Mouse (Mus musculus): ENCODE measurements around the gene Fkbp4. TPM values are rescaled to one million over a fixed set of nuclear protein-coding genes. Genes with fewer than 3 reads are reported as not detected.

The Fkbp4 gene
- polyA plus RNA-seq, 1 experiment from 2014 or later = 156 TPM

DNA sequence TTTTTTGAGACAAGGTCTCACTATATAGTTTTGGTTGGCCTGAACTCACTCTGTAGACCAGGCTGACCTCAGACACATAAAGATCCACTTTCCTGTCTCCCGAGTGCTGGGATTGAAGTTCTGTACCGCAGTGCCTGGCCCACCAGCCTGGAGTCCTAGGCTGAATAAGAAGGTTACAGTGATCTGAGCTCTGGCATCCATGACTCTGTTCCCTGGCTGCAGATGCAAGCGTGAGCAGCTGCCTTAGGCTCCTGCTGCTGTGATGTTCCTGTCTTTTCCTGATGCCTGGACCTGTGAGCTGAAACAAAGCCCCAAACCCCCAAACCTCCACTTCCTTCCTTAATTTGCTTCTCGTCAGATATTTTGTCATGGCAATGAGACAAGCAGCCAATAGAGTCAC is 26.5 kb upstream of the Fkbp4 start:
- Histone ChIP-seq H3K27ac (ENCODE audit: low read length) (no peak overlapping the region), H3K36me3 (ENCODE audit: control insufficient read depth, insufficient read depth) (no peaks in the 10 kb centered on the region), H3K9me3 (replicated peaks; ENCODE audit: control insufficient read depth, low read length) (no peaks in the 10 kb centered on the region), H3K4me1 (ENCODE audit: control insufficient read depth, low read depth, low read length) (peaks cover 16% of the 10 kb centered on the region), H3K9ac (ENCODE audit: low read depth, low read length) (no peak overlapping the region), H3K4me2 (ENCODE audit: low read depth, low read length) (no peak overlapping the region), H3K4me3 (ENCODE audit: low read depth, low read length) (no peak overlapping the region), H3K27me3 (ENCODE audit: control insufficient read depth, insufficient read depth, low read depth, low read length) (no peaks in the 10 kb centered on the region)
- 55% methylated on average over 4 of the region's 4 CpGs for WGBS (ENCODE audit: insufficient replicate concordance)
- ATAC-seq (ENCODE audit: low read depth) = no peak

DNA sequence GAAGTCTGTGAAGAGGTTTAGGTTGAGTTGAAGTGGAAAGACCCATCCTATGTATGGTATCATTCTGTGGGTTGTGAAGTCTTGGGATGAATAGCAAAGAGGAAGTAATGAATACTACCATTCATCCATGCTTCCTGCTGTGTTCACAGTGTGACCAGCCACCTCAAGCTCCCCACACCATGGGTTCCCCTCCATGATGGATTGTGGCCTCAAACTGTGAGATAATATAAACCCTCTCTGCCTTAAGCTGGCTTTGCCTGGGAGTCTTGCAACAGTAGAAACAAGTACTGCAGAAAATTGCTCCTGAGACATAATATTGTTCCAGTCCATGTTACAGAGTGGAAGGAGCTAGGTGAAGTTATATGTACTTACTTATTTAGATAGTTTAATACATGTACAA is 23.1 kb upstream of the Fkbp4 start:
- Histone ChIP-seq H3K9ac (ENCODE audit: low read depth, low read length) (no peak overlapping the region), H3K4me1 (ENCODE audit: control insufficient read depth, low read depth, low read length) (peaks cover 7% of the 10 kb centered on the region), H3K4me2 (ENCODE audit: low read depth, low read length) (no peak overlapping the region), H3K27me3 (ENCODE audit: control insufficient read depth, insufficient read depth, low read depth, low read length) (no peaks in the 10 kb centered on the region), H3K9me3 (replicated peaks; ENCODE audit: control insufficient read depth, low read length) (no peaks in the 10 kb centered on the region), H3K4me3 (ENCODE audit: low read depth, low read length) (no peak overlapping the region), H3K36me3 (ENCODE audit: control insufficient read depth, insufficient read depth) (no peaks in the 10 kb centered on the region), H3K27ac (ENCODE audit: low read length) (no peak overlapping the region)
- no peak for ATAC-seq (ENCODE audit: low read depth)

GRCm38 (mm10) chr6:128460729-128461503 is 22.4 kb upstream of the Fkbp4 start:
- H3K36me3 ChIP-seq (ENCODE audit: control insufficient read depth, insufficient read depth) = no peaks in the 10 kb centered on the region
- no peak for ATAC-seq (ENCODE audit: low read depth)
- H3K4me3 ChIP-seq (ENCODE audit: low read depth, low read length) = no peak overlapping the region
- no peak overlapping the region for H3K4me2 ChIP-seq (ENCODE audit: low read depth, low read length)
- no peak overlapping the region for H3K27ac ChIP-seq (ENCODE audit: low read length)
- WGBS (ENCODE audit: insufficient replicate concordance) = 69% methylated on average over 14 of the region's 14 CpGs
- H3K27me3 ChIP-seq (ENCODE audit: control insufficient read depth, insufficient read depth, low read depth, low read length) = no peaks in the 10 kb centered on the region
- peaks cover 2% of the 10 kb centered on the region for H3K4me1 ChIP-seq (ENCODE audit: control insufficient read depth, low read depth, low read length)
- H3K9ac ChIP-seq (ENCODE audit: low read depth, low read length) = no peak overlapping the region
- H3K9me3 ChIP-seq (replicated peaks; ENCODE audit: control insufficient read depth, low read length) = no peaks in the 10 kb centered on the region

- no peak overlapping the region for H3K9ac ChIP-seq (ENCODE audit: low read depth, low read length)
- no peak for ATAC-seq (ENCODE audit: low read depth)
- H3K4me1 ChIP-seq (ENCODE audit: control insufficient read depth, low read depth, low read length) = no peaks in the 10 kb centered on the region
- no peaks in the 10 kb centered on the region for H3K27me3 ChIP-seq (ENCODE audit: control insufficient read depth, insufficient read depth, low read depth, low read length)
- H3K9me3 ChIP-seq (replicated peaks; ENCODE audit: control insufficient read depth, low read length) = no peaks in the 10 kb centered on the region
- H3K4me3 ChIP-seq (ENCODE audit: low read depth, low read length) = no peak overlapping the region
- no peaks in the 10 kb centered on the region for H3K36me3 ChIP-seq (ENCODE audit: control insufficient read depth, insufficient read depth)
- H3K27ac ChIP-seq (ENCODE audit: low read length) = no peak overlapping the region
- no peak overlapping the region for H3K4me2 ChIP-seq (ENCODE audit: low read depth, low read length)
- 28% methylated on average over 2 of the region's 2 CpGs for WGBS (ENCODE audit: insufficient replicate concordance)
Measured at GRCm38 (mm10) chr6:128460321-128460720, 21.8 kb upstream of the Fkbp4 start.

GRCm38 (mm10) chr6:128457186-128457585 is 18.7 kb upstream of the Fkbp4 start:
- no peaks in the 10 kb centered on the region for H3K27me3 ChIP-seq (ENCODE audit: control insufficient read depth, insufficient read depth, low read depth, low read length)
- no peak overlapping the region for H3K4me2 ChIP-seq (ENCODE audit: low read depth, low read length)
- no peaks in the 10 kb centered on the region for H3K4me1 ChIP-seq (ENCODE audit: control insufficient read depth, low read depth, low read length)
- WGBS (ENCODE audit: insufficient replicate concordance) = 60% methylated on average over 5 of the region's 5 CpGs
- H3K27ac ChIP-seq (ENCODE audit: low read length) = no peak overlapping the region
- no peak overlapping the region for H3K4me3 ChIP-seq (ENCODE audit: low read depth, low read length)
- no peaks in the 10 kb centered on the region for H3K9me3 ChIP-seq (replicated peaks; ENCODE audit: control insufficient read depth, low read length)
- H3K9ac ChIP-seq (ENCODE audit: low read depth, low read length) = no peak overlapping the region
- no peaks in the 10 kb centered on the region for H3K36me3 ChIP-seq (ENCODE audit: control insufficient read depth, insufficient read depth)
- no peak for ATAC-seq (ENCODE audit: low read depth)

DNA sequence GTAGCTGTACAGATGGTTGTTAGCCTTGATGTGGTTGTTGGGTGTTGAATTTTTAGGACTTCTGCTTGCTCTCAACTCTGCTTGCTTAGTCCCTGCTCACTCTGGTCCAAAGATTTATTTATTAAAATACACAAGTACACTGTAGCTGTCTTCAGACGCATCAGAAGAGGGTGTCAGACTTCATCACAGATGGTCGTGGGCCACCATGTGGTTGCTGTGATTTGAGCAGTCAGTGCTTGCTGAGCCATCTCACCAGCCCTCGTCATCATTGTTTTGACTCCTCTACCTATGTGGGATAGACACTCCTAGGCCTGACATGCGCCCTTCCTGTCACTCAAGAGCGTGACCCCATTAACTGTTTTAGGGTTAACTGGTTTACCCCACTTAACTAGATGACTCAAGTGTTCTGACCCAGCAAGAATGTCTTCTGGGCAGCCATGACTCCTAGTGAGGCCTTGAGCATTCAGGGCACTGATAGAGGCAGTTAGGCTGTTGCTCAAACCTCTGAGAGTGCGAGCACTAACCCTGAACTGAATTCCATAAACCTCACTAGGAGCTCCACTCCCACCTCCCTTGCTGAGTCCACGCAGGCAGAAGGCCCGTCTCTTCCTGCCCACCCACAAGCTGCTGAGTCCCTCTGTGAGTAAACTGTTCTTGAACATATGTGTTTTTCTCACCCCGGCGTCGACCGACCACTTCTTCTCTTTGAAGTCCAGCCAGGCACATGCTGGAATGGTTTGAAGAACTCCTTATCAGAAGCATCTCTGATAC is 17.5 kb upstream of the Fkbp4 start:
- 63% methylated on average over 12 of the region's 12 CpGs for WGBS (ENCODE audit: insufficient replicate concordance)
- H3K4me3 ChIP-seq (ENCODE audit: low read depth, low read length) = no peak overlapping the region
- ATAC-seq (ENCODE audit: low read depth) = no peak
- H3K27me3 ChIP-seq (ENCODE audit: control insufficient read depth, insufficient read depth, low read depth, low read length) = no peaks in the 10 kb centered on the region
- H3K27ac ChIP-seq (ENCODE audit: low read length) = no peak overlapping the region
- H3K4me1 ChIP-seq (ENCODE audit: control insufficient read depth, low read depth, low read length) = no peaks in the 10 kb centered on the region
- no peaks in the 10 kb centered on the region for H3K9me3 ChIP-seq (replicated peaks; ENCODE audit: control insufficient read depth, low read length)
- no peak overlapping the region for H3K4me2 ChIP-seq (ENCODE audit: low read depth, low read length)
- no peaks in the 10 kb centered on the region for H3K36me3 ChIP-seq (ENCODE audit: control insufficient read depth, insufficient read depth)
- no peak overlapping the region for H3K9ac ChIP-seq (ENCODE audit: low read depth, low read length)

GRCm38 (mm10) chr6:128447063-128447462 is 8.6 kb upstream of the Fkbp4 start:
- no peak overlapping the region for H3K4me3 ChIP-seq (ENCODE audit: low read depth, low read length)
- no peak for ATAC-seq (ENCODE audit: low read depth)
- 76% methylated on average over 5 of the region's 5 CpGs for WGBS (ENCODE audit: insufficient replicate concordance)
- H3K4me1 ChIP-seq (ENCODE audit: control insufficient read depth, low read depth, low read length) = peaks cover 7% of the 10 kb centered on the region
- no peak overlapping the region for H3K4me2 ChIP-seq (ENCODE audit: low read depth, low read length)
- H3K27ac ChIP-seq (ENCODE audit: low read length) = no peak overlapping the region
- H3K9me3 ChIP-seq (replicated peaks; ENCODE audit: control insufficient read depth, low read length) = no peaks in the 10 kb centered on the region
- H3K36me3 ChIP-seq (ENCODE audit: control insufficient read depth, insufficient read depth) = no peaks in the 10 kb centered on the region
- H3K9ac ChIP-seq (ENCODE audit: low read depth, low read length) = no peak overlapping the region
- no peaks in the 10 kb centered on the region for H3K27me3 ChIP-seq (ENCODE audit: control insufficient read depth, insufficient read depth, low read depth, low read length)

- Histone ChIP-seq H3K27me3 (ENCODE audit: control insufficient read depth, insufficient read depth, low read depth, low read length) (no peaks in the 10 kb centered on the region), H3K9ac (ENCODE audit: low read depth, low read length) (no peak overlapping the region), H3K36me3 (ENCODE audit: control insufficient read depth, insufficient read depth) (no peaks in the 10 kb centered on the region), H3K27ac (ENCODE audit: low read length) (no peak overlapping the region), H3K4me3 (ENCODE audit: low read depth, low read length) (no peak overlapping the region), H3K4me1 (ENCODE audit: control insufficient read depth, low read depth, low read length) (peaks cover 7% of the 10 kb centered on the region), H3K9me3 (replicated peaks; ENCODE audit: control insufficient read depth, low read length) (no peaks in the 10 kb centered on the region), H3K4me2 (ENCODE audit: low read depth, low read length) (peak overlapping the region; percentile 33)
- 17% methylated on average over 14 of the region's 14 CpGs for WGBS (ENCODE audit: insufficient replicate concordance)
- ATAC-seq (ENCODE audit: low read depth) = peak; percentile 50; the same call in 1 of the 2 replicates
Measured at GRCm38 (mm10) chr6:128445761-128446535, 7.5 kb upstream of the Fkbp4 start.

Data from liver, embryonic 16.5 days (tissue).